Comparison of ENCODE assay signal across 9 mouse cellular contexts in genomic region chr3:147182366-147182875, GRCm38 (mm10).
A peak's percentile ranks its signal among the peaks of the same experiment; 100 is the strongest.
DNase-seq lines count a peak whose midpoint lies in the region; ATAC-seq lines count a peak whose summit lies in the region.
"Had no signal": no experiment of that assay in that cellular context is flagged by ENCODE, and none has a peak within 500 bp of the region (broad histone marks: within the 10 kb centered on the region; RNA-seq: fewer than 3 reads in every experiment).

No protein-coding gene starts in this region.

- WGBS in liver, embryonic 12.5 days (ENCODE audit: insufficient replicate concordance), result 31% methylated on average over 15 of the region's 15 CpGs
- WGBS in forebrain, embryonic 16.5 days, result 15% methylated on average over 15 of the region's 15 CpGs
- 9% methylated on average over 15 of the region's 15 CpGs for WGBS in midbrain, embryonic 13.5 days

- no peak overlapping the region for H3K27ac ChIP-seq in liver, embryonic 12.5 days
- H3K27ac ChIP-seq in forebrain, embryonic 16.5 days (ENCODE audit: low read length), result peak overlapping the region; percentile 51
- H3K27ac ChIP-seq in midbrain, embryonic 13.5 days, result peak overlapping the region; percentile 86
- H3K27ac ChIP-seq: embryonic facial prominence, embryonic 15.5 days had no signal

- H3K36me3 ChIP-seq in liver, embryonic 12.5 days, result no peaks in the 10 kb centered on the region
- no peaks in the 10 kb centered on the region for H3K36me3 ChIP-seq in forebrain, embryonic 16.5 days (ENCODE audit: control insufficient read depth, insufficient read depth)
- H3K36me3 ChIP-seq in midbrain, embryonic 13.5 days, result no peaks in the 10 kb centered on the region
- H3K36me3 ChIP-seq: embryonic facial prominence, embryonic 15.5 days had no signal

- H3K27me3 ChIP-seq in liver, embryonic 12.5 days (replicated peaks), result peaks cover 4% of the 10 kb centered on the region; the same call in 1 of the 2 replicates
- H3K27me3 ChIP-seq in forebrain, embryonic 16.5 days (replicated peaks; ENCODE audit: control insufficient read depth, insufficient read depth, low read length), result no peaks in the 10 kb centered on the region
- H3K27me3 ChIP-seq in midbrain, embryonic 13.5 days, result no peaks in the 10 kb centered on the region
- H3K27me3 ChIP-seq: embryonic facial prominence, embryonic 15.5 days had no signal

- H3K4me3 ChIP-seq in liver, embryonic 12.5 days, result no peak overlapping the region
- H3K4me3 ChIP-seq in forebrain, embryonic 16.5 days (replicated peaks; ENCODE audit: low read length), result no peak overlapping the region
- peak overlapping the region; percentile 4; the same call in 1 of the 2 replicates for H3K4me3 ChIP-seq in midbrain, embryonic 13.5 days (replicated peaks)
- H3K4me3 ChIP-seq: embryonic facial prominence, embryonic 15.5 days had no signal

- peak overlapping the region; percentile 3; the same call in 1 of the 2 replicates for H3K4me2 ChIP-seq in liver, embryonic 12.5 days
- peak overlapping the region; percentile 0; the same call in 1 of the 2 replicates for H3K4me2 ChIP-seq in forebrain, embryonic 16.5 days (ENCODE audit: low read length)
- peak overlapping the region; percentile 43 for H3K4me2 ChIP-seq in midbrain, embryonic 13.5 days (replicated peaks)

- ATAC-seq in liver, embryonic 12.5 days, result no peak
- ATAC-seq in forebrain, embryonic 16.5 days, result peak; percentile 90
- ATAC-seq in midbrain, embryonic 13.5 days, result peak; percentile 80
- ATAC-seq in erythroid progenitor cell, adult 5-6 weeks (replicated peaks; ENCODE audit: low FRiP score, poor library complexity, severe bottlenecking), result no peak
- ATAC-seq in granulocyte monocyte progenitor cell, adult 5-6 weeks (replicated peaks; ENCODE audit: poor library complexity, severe bottlenecking), result no peak

- DNase-seq in cerebellum, postnatal 25 days, result peak; percentile 47 to 59
- DNase-seq in cerebellum, adult 18-20 months, result no peak
- no peak for DNase-seq in liver

- no peak overlapping the region for H3K9ac ChIP-seq in liver, embryonic 12.5 days
- H3K9ac ChIP-seq in forebrain, embryonic 16.5 days (replicated peaks; ENCODE audit: low read depth, low read length), result no peak overlapping the region
- H3K9ac ChIP-seq in midbrain, embryonic 13.5 days (replicated peaks), result 0 out of 2 replicates have a peak overlapping the region, but pooled peaks have one; percentile 10
- H3K9ac ChIP-seq: embryonic facial prominence, embryonic 15.5 days had no signal

- no peaks in the 10 kb centered on the region for H3K4me1 ChIP-seq in liver, embryonic 12.5 days
- H3K4me1 ChIP-seq in forebrain, embryonic 16.5 days (replicated peaks; ENCODE audit: control insufficient read depth, insufficient read depth, low read length), result peaks cover 28% of the 10 kb centered on the region
- H3K4me1 ChIP-seq in midbrain, embryonic 13.5 days (replicated peaks), result peaks cover 34% of the 10 kb centered on the region

- H3K9me3 ChIP-seq in liver, embryonic 12.5 days (replicated peaks), result no peaks in the 10 kb centered on the region
- no peaks in the 10 kb centered on the region for H3K9me3 ChIP-seq in forebrain, embryonic 16.5 days (ENCODE audit: control insufficient read depth, low read length)
- no peaks in the 10 kb centered on the region for H3K9me3 ChIP-seq in midbrain, embryonic 13.5 days
- H3K9me3 ChIP-seq: embryonic facial prominence, embryonic 15.5 days had no signal

Comparison
In these comparisons a context has a peak if more than half of its experiments do, and no peak if none do; other contexts are left out.
1. DNase-seq: peak in cerebellum, postnatal 25 days (2 of 2); none in cerebellum, adult 18-20 months (0 of 2) and liver (single experiment).
2. ATAC-seq: peak in forebrain, embryonic 16.5 days (single experiment) and midbrain, embryonic 13.5 days (single experiment); none in liver, embryonic 12.5 days (single experiment), erythroid progenitor cell, adult 5-6 weeks (single experiment) and granulocyte monocyte progenitor cell, adult 5-6 weeks (single experiment).
3. Peak in every context shown above with its lines, with median percentiles within 50 percentile points of each other: H3K4me2 ChIP-seq.